1 mouse cellular context compared by ENCODE assay signal in genomic region chr2:3475746-3476251, GRCm38 (mm10).
A peak's percentile ranks its signal among the peaks of the same experiment; 100 is the strongest.
TF ChIP-seq lines count a peak whose summit lies in the region.

No protein-coding gene starts in this region.

TF ChIP-seq in MEL, 35 proteins besides CTCF, POLR2A, EP300 and RAD21:
- no peak for TF ChIP-seq ZC3H11A (IDR thresholded peaks at IDR 0.05; ENCODE audit: low read depth, low read length)
- peak; percentile 87 for TF ChIP-seq BHLHE40 (IDR thresholded peaks at IDR 0.05; ENCODE audit: borderline replicate concordance, low read depth, low read length)
- 0 out of 2 replicates have a peak, but pooled peaks have one; percentile 24 for TF ChIP-seq MYC (IDR thresholded peaks at IDR 0.05; ENCODE audit: low read depth, low read length)
- TF ChIP-seq POLR2AphosphoS5 (IDR thresholded peaks at IDR 0.05; ENCODE audit: borderline replicate concordance, low read depth, low read length), result no peak
- TF ChIP-seq JUND (IDR thresholded peaks at IDR 0.05; ENCODE audit: low read depth, low read length), result no peak
- no peak for TF ChIP-seq NRF1 (IDR thresholded peaks at IDR 0.05; ENCODE audit: insufficient read depth, low read depth, low read length, poor library complexity, severe bottlenecking)
- no peak for TF ChIP-seq ETS1 (IDR thresholded peaks at IDR 0.05; ENCODE audit: low read depth, low read length)
- no peak for TF ChIP-seq MEF2A (IDR thresholded peaks at IDR 0.05; ENCODE audit: extremely low read depth, insufficient replicate concordance, low read depth, low read length, poor library complexity, severe bottlenecking)
- TF ChIP-seq ZKSCAN1 (IDR thresholded peaks at IDR 0.05; ENCODE audit: low read depth, low read length), result no peak
- TF ChIP-seq USF1 (IDR thresholded peaks at IDR 0.05; ENCODE audit: low read depth, low read length), result peak; percentile 87
- TF ChIP-seq MXI1 (IDR thresholded peaks at IDR 0.05; ENCODE audit: low read depth, low read length), result peak; percentile 30; the same call in 1 of the 2 replicates
- TF ChIP-seq GABPA (IDR thresholded peaks at IDR 0.05; ENCODE audit: low read depth, low read length), result no peak
- TF ChIP-seq TBP (IDR thresholded peaks at IDR 0.05; ENCODE audit: low read depth, low read length), result no peak
- no peak for TF ChIP-seq TCF12 (IDR thresholded peaks at IDR 0.05; ENCODE audit: low read depth, low read length)
- TF ChIP-seq CHD2 (IDR thresholded peaks at IDR 0.05; ENCODE audit: low read length), result no peak
- no peak for TF ChIP-seq TAL1 (IDR thresholded peaks at IDR 0.05; ENCODE audit: low read length)
- no peak for TF ChIP-seq ZNF384 (IDR thresholded peaks at IDR 0.05; ENCODE audit: low read depth, low read length)
- TF ChIP-seq CHD1 (IDR thresholded peaks at IDR 0.05; ENCODE audit: low read depth, low read length), result no peak
- no peak for TF ChIP-seq NELFE (IDR thresholded peaks at IDR 0.05; ENCODE audit: low read depth, low read length)
- TF ChIP-seq MAZ (IDR thresholded peaks at IDR 0.05; ENCODE audit: low read depth, low read length), result no peak
- no peak for TF ChIP-seq UBTF (IDR thresholded peaks at IDR 0.05; ENCODE audit: borderline replicate concordance, insufficient read depth, low read depth, low read length)
- TF ChIP-seq GATA1 (IDR thresholded peaks at IDR 0.05; ENCODE audit: low read depth, low read length), result no peak
- TF ChIP-seq MAX (IDR thresholded peaks at IDR 0.05; ENCODE audit: low read length), result no peak
- TF ChIP-seq ELF1 (IDR thresholded peaks at IDR 0.05; ENCODE audit: low read depth, low read length), result no peak
- TF ChIP-seq HCFC1 (IDR thresholded peaks at IDR 0.05; ENCODE audit: low read depth, low read length), result no peak
- peak in 1 of 2 experiments; percentile 55; a peak in 1 of 4 replicates for TF ChIP-seq USF2 (IDR thresholded peaks at IDR 0.05; ENCODE audit: borderline replicate concordance in 1 of 2, insufficient read depth in 1 of 2, low read depth in 1 of 2, low read length in 2 of 2)
- TF ChIP-seq SMC3 (IDR thresholded peaks at IDR 0.05; ENCODE audit: low read depth, low read length), result no peak
- peak; percentile 57; the same call in 1 of the 2 replicates for TF ChIP-seq SIN3A (IDR thresholded peaks at IDR 0.05; ENCODE audit: low read length)
- TF ChIP-seq MYB (IDR thresholded peaks at IDR 0.05; ENCODE audit: low read depth, low read length), result no peak
- no peak for TF ChIP-seq ZMIZ1 (IDR thresholded peaks at IDR 0.05; ENCODE audit: low read depth, low read length)
- 0 out of 2 replicates have a peak, but pooled peaks have one; percentile 20 for TF ChIP-seq RCOR1 (IDR thresholded peaks at IDR 0.05; ENCODE audit: low read depth, low read length)
- no peak for TF ChIP-seq KAT2A (conservative IDR thresholded peaks at IDR 0.05; ENCODE audit: low read depth, low read length)
- TF ChIP-seq POLR2AphosphoS2 (IDR thresholded peaks at IDR 0.05; ENCODE audit: low read length), result no peak
- TF ChIP-seq MAFK (IDR thresholded peaks at IDR 0.05; ENCODE audit: borderline replicate concordance, low read depth, low read length), result no peak
- TF ChIP-seq E2F4 (IDR thresholded peaks at IDR 0.05; ENCODE audit: borderline replicate concordance, low read depth, low read length), result no peak
